Mouse (Mus musculus): ENCODE measurements around the gene Dlg2. TPM values are rescaled to one million over a fixed set of nuclear protein-coding genes. Genes with fewer than 3 reads are reported as not detected.

The Dlg2 gene
- polyA plus RNA-seq, 1 experiment: 1.7 TPM

GRCm38 (mm10) chr7:91089211-91089930 is 612.9 kb downstream of the Dlg2 start:
- no peak for DNase-seq (ENCODE audit: low read depth in 1 of 2, low spot score in 2 of 2)
- Histone ChIP-seq H3K27ac (ENCODE audit: insufficient read depth, low read length) (no peak overlapping the region), H3K27me3 (ENCODE audit: control insufficient read depth, insufficient read depth, low read length) (no peaks in the 10 kb centered on the region), H3K36me3 (ENCODE audit: control insufficient read depth, insufficient read depth, low read length) (no peaks in the 10 kb centered on the region), H3K4me3 (ENCODE audit: extremely low read depth, insufficient read depth, insufficient read length) (no peak overlapping the region), H3K4me1 (ENCODE audit: control insufficient read depth, insufficient read depth, insufficient read length) (no peaks in the 10 kb centered on the region)
- TF ChIP-seq CTCF (IDR thresholded peaks at IDR 0.05; ENCODE audit: extremely low read depth, insufficient read depth, insufficient read length, insufficient replicate concordance) (no peak), POLR2A (IDR thresholded peaks at IDR 0.05; ENCODE audit: low read depth, low read length) (no peak)
- WGBS: 23% methylated on average over 6 of the region's 6 CpGs

DNA sequence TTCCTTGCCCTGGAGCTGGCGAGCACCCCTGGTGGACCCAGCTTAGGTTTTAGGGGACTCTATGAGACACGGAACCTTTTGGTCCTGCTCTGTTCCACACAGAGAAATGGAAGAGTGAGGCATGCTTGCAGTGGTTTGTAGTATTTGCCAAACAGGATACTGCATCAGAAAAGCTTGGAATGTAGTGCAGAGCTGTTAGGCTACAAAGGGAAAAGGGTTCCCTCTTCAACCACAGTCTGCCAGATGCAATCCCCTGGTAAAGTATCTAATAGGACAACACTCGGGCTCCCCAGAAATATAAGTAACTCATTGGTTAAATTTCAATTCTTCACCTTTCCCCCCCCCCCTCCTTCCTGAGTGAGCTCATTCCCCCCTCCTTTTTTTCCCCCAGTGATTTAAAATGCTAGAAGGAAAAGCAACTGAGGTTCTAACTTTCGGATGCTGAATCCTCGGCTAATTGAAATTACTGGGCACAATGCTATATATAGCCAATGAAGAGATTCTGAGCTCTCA is 613.9 kb downstream of the Dlg2 start:
- DNase-seq (ENCODE audit: low read depth in 1 of 2, low spot score in 2 of 2): no peak
- H3K4me1 ChIP-seq (ENCODE audit: control insufficient read depth, insufficient read depth, insufficient read length): no peaks in the 10 kb centered on the region
- H3K27me3 ChIP-seq (ENCODE audit: control insufficient read depth, insufficient read depth, low read length): no peaks in the 10 kb centered on the region
- no peak overlapping the region for H3K4me3 ChIP-seq (ENCODE audit: extremely low read depth, insufficient read depth, insufficient read length)
- WGBS: 50% methylated on average over 5 of the region's 5 CpGs
- no peak for TF ChIP-seq CTCF (IDR thresholded peaks at IDR 0.05; ENCODE audit: extremely low read depth, insufficient read depth, insufficient read length, insufficient replicate concordance)
- no peak for TF ChIP-seq POLR2A (IDR thresholded peaks at IDR 0.05; ENCODE audit: low read depth, low read length)
- no peaks in the 10 kb centered on the region for H3K36me3 ChIP-seq (ENCODE audit: control insufficient read depth, insufficient read depth, low read length)
- H3K27ac ChIP-seq (ENCODE audit: insufficient read depth, low read length): no peak overlapping the region

- DNase-seq (ENCODE audit: low read depth in 1 of 2, low spot score in 2 of 2): no peak
- Histone ChIP-seq H3K4me3 (ENCODE audit: extremely low read depth, insufficient read depth, insufficient read length) (no peak overlapping the region), H3K27ac (ENCODE audit: insufficient read depth, low read length) (no peak overlapping the region), H3K27me3 (ENCODE audit: control insufficient read depth, insufficient read depth, low read length) (no peaks in the 10 kb centered on the region), H3K4me1 (ENCODE audit: control insufficient read depth, insufficient read depth, insufficient read length) (no peaks in the 10 kb centered on the region), H3K36me3 (ENCODE audit: control insufficient read depth, insufficient read depth, low read length) (no peaks in the 10 kb centered on the region)
- 15% methylated on average over 25 of the region's 25 CpGs for WGBS
- TF ChIP-seq CTCF (IDR thresholded peaks at IDR 0.05; ENCODE audit: extremely low read depth, insufficient read depth, insufficient read length, insufficient replicate concordance) (no peak), POLR2A (IDR thresholded peaks at IDR 0.05; ENCODE audit: low read depth, low read length) (no peak)
Observed at GRCm38 (mm10) chr7:91090830-91091683, 614.6 kb downstream of the Dlg2 start.

DNA sequence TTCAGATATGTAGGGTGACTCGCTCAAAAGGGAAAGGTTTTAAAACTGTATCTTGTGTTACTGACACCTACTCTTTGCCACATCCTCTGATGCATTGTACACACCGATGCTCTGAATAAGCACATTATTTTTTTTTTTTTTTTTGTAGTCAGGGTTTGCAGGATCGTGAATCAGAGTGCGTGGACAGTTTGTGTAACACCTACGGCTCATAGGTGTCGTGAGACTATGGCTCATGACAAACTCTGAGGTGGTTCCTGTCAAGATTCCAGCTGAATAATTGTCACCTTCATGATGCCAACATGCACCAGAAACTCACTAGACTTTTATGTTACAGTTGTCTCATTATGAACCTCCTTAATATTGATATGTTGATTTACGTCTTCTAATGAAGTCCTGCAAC is 620.0 kb downstream of the Dlg2 start:
- H3K4me1 ChIP-seq (ENCODE audit: control insufficient read depth, insufficient read depth, insufficient read length): no peaks in the 10 kb centered on the region
- TF ChIP-seq POLR2A (IDR thresholded peaks at IDR 0.05; ENCODE audit: low read depth, low read length): no peak
- no peak for TF ChIP-seq CTCF (IDR thresholded peaks at IDR 0.05; ENCODE audit: extremely low read depth, insufficient read depth, insufficient read length, insufficient replicate concordance)
- H3K4me3 ChIP-seq (ENCODE audit: extremely low read depth, insufficient read depth, insufficient read length): no peak overlapping the region
- DNase-seq (ENCODE audit: low read depth in 1 of 2, low spot score in 2 of 2): no peak
- WGBS: 87% methylated on average over 7 of the region's 7 CpGs
- H3K27ac ChIP-seq (ENCODE audit: insufficient read depth, low read length): no peak overlapping the region
- no peaks in the 10 kb centered on the region for H3K36me3 ChIP-seq (ENCODE audit: control insufficient read depth, insufficient read depth, low read length)
- H3K27me3 ChIP-seq (ENCODE audit: control insufficient read depth, insufficient read depth, low read length): no peaks in the 10 kb centered on the region

DNA sequence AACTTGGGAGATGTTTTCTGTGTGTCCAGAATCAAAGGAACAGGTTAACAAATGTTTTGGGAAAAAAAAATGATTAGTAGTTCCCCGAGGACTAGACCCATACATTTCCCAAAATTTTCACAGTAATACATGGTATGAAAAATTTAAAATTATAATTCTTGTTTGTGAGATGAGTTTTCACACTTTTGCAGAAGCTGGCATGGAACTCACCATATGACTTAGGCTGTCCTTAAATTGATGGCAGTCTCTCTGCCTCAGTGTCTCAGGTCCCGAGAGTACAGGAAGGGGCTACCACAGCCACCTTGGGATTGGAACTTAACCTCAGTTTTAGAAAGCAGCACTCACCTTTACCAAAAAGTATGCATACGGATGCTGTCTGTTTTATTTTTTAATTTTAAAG is 622.0 kb downstream of the Dlg2 start:
- no peak for DNase-seq (ENCODE audit: low read depth in 1 of 2, low spot score in 2 of 2)
- H3K27ac ChIP-seq (ENCODE audit: insufficient read depth, low read length): no peak overlapping the region
- H3K4me3 ChIP-seq (ENCODE audit: extremely low read depth, insufficient read depth, insufficient read length): no peak overlapping the region
- H3K36me3 ChIP-seq (ENCODE audit: control insufficient read depth, insufficient read depth, low read length): no peaks in the 10 kb centered on the region
- WGBS: 78% methylated on average over 3 of the region's 3 CpGs
- no peaks in the 10 kb centered on the region for H3K27me3 ChIP-seq (ENCODE audit: control insufficient read depth, insufficient read depth, low read length)
- H3K4me1 ChIP-seq (ENCODE audit: control insufficient read depth, insufficient read depth, insufficient read length): no peaks in the 10 kb centered on the region
- TF ChIP-seq CTCF (IDR thresholded peaks at IDR 0.05; ENCODE audit: extremely low read depth, insufficient read depth, insufficient read length, insufficient replicate concordance): no peak
- TF ChIP-seq POLR2A (IDR thresholded peaks at IDR 0.05; ENCODE audit: low read depth, low read length): no peak

- H3K36me3 ChIP-seq (ENCODE audit: control insufficient read depth, insufficient read depth, low read length): no peaks in the 10 kb centered on the region
- no peak for DNase-seq (ENCODE audit: low read depth in 1 of 2, low spot score in 2 of 2)
- WGBS: 59% methylated on average over 3 of the region's 3 CpGs
- TF ChIP-seq POLR2A (IDR thresholded peaks at IDR 0.05; ENCODE audit: low read depth, low read length) (no peak), CTCF (IDR thresholded peaks at IDR 0.05; ENCODE audit: extremely low read depth, insufficient read depth, insufficient read length, insufficient replicate concordance) (no peak)
- H3K4me1 ChIP-seq (ENCODE audit: control insufficient read depth, insufficient read depth, insufficient read length): no peaks in the 10 kb centered on the region
- H3K27me3 ChIP-seq (ENCODE audit: control insufficient read depth, insufficient read depth, low read length): no peaks in the 10 kb centered on the region
- H3K4me3 ChIP-seq (ENCODE audit: extremely low read depth, insufficient read depth, insufficient read length): no peak overlapping the region
- no peak overlapping the region for H3K27ac ChIP-seq (ENCODE audit: insufficient read depth, low read length)
Observed at GRCm38 (mm10) chr7:91109575-91109974, 633.1 kb downstream of the Dlg2 start.
